Mouse (Mus musculus) lung, adult 2 months (tissue): Measurements from ENCODE around the gene Acacb.

Source experiments
- CTCF ChIP-seq: fragments of 200-500 bp; IDR thresholded peaks from 2 replicates; pipeline ENCODE4 v1.5.1; 2011; ENCODE audit warnings: mild to moderate bottlenecking, low read length, control low read depth; ENCODE audit not compliant: insufficient read depth
- POLR2A ChIP-seq: fragments of 200-500 bp; IDR thresholded peaks from 2 replicates; pipeline ENCODE4 v1.6.1; 2011; ENCODE audit warnings: low read depth, mild to moderate bottlenecking, control low read depth, low read length, borderline replicate concordance; ENCODE audit errors: extremely low read depth

- TF ChIP-seq CTCF, result no peak
- TF ChIP-seq POLR2A, result no peak
Measured at GRCm38 (mm10) chr5:114154765-114155164, 8.4 kb downstream of the Acacb start.
